Mouse (Mus musculus): ENCODE results near the gene Il15ra.

DNA sequence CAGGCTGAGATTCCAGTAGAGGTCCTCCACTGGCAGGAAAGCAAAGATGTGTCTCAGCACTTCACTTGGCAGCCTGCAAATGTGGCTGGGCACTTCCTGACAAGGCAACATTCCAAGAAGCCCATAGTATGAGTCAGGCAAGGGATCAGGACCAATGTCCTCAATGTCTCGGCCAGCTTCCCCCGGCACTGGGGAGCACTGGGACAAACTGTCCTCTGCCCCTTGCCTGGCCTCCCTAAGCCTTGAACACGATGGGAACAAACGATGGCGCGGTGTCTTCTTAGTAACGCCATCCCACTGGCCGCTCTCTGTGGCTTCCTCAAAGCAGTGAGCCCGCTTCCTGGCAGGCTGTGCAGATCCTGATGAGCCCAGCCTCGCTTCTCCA lies 62.1 kb downstream of the Il15ra start:
- TF ChIP-seq CTCF (conservative IDR thresholded peaks at IDR 0.05; ENCODE audit: low read length) (no peak), POU5F1 (IDR thresholded peaks at IDR 0.05; ENCODE audit: borderline replicate concordance, low read length) (no peak)
